Mouse (Mus musculus) bone marrow, adult 2 months (tissue): Measurements from ENCODE around the gene Ltbp4.

Experiments
- CTCF ChIP-seq: fragments of 200-500 bp; IDR thresholded peaks from 2 replicates; pipeline ENCODE4 v1.5.1; 2011; ENCODE audit warnings: low read length, control low read depth; ENCODE audit not compliant: control insufficient read depth, insufficient read depth
- POLR2A ChIP-seq: fragments of 200-500 bp; IDR thresholded peaks from 2 replicates; pipeline ENCODE4 v1.6.1; 2011; ENCODE audit warnings: low read depth, mild to moderate bottlenecking, control low read depth, low read length, borderline replicate concordance; ENCODE audit not compliant: control insufficient read depth

GRCm38 (mm10) chr7:27327500-27327899 lies 10.0 kb downstream of the Ltbp4 start:
- TF ChIP-seq CTCF (no peak), POLR2A (no peak)
